Mouse (Mus musculus) liver, embryonic 18 days (tissue): ENCODE measurements around the gene Zfp189. TPM values are rescaled to one million over a fixed set of nuclear protein-coding genes. Genes with fewer than 3 reads are reported as not detected.

Experiments used
- polyA plus RNA-seq: library from polyadenylated mRNA; depleted of rRNA; stranded (reverse); fragments of >200 nt; gene quantifications from 2 replicates; pipeline ENCODE4 v1.2.3, GENCODE M21; 2012; rRNA removed

Gene Zfp189
- polyA plus RNA-seq: 1.7 and 1.8 TPM in 2 replicates

DNA sequence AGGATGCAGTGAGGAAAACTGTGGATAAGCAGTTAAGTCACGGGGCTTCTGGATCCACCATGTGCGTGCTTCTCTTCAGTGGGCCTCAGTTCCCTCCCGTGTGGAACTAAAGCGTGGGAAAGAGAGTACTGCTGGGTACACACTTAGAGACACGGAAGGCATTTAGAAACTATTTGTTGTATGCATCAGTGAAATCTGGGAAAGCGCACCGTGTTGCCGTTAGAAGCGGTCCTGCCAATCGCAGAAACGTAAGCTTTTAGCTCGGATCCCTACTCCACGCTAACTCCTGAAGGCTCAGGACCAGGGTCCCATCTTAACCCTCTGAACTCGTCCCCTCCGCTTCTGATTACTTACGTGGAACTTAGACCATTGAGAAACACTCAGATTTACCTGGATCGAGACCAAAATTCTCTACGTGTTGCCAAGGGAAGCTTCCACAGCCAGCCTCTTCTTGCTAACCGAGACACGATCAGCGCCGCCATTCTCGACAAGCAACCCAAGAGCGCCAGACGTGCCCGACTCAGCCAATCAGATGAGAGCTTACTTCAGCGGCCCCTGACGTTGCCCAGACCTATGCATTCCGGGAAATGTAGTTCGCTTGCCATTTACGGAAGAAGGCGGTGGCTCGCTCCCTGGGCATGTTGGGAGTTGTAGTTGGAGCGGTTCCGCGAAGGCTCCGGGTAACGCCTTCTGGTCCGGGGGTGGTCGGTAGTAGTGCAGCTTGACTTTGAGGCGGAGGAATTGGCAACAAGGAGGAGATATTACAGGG, at the start of gene Zfp189, which contains the start of gene Mrpl50:
Zfp189 (plus strand) TSS at position 605 of the 769 bp plus-strand sequence.
Mrpl50 (minus strand) TSS at position 522 of the 769 bp plus-strand sequence.

DNA sequence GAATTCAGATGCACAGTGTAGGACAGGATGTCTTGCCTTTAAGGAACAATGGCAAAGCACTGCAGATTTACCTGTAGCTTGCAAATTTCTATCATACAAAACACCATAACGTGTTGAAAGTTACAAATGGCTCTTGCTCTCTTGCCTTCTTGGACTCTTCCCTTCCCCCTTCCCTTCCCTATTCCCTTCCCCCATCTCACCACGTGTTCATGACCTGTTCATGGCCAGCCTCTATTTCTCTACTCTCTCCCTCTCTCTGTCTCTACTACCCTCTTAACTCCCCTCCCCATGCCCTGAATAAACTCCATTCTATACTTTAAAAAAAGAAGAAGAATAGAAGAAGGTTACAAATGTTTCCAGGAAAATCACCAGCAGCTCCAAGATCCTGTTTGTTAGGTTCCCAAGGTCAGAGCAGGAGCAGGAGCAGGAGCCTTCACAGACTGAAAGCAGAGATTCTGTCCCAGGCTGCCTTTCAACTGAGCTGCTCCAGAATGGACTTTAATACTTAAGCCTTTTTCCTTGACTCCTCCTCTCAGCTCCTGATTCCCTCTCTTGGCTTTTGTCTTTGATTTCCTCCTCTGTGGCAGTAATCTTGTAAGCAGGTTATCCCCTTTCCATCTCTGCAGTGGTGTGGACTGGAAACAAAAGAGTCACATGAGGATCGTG, 47.4 kb upstream of the Zfp189 start, which contains the start of gene Acnat1:
Acnat1 (minus strand) TSS at position 478 of the 666 bp plus-strand sequence.

DNA sequence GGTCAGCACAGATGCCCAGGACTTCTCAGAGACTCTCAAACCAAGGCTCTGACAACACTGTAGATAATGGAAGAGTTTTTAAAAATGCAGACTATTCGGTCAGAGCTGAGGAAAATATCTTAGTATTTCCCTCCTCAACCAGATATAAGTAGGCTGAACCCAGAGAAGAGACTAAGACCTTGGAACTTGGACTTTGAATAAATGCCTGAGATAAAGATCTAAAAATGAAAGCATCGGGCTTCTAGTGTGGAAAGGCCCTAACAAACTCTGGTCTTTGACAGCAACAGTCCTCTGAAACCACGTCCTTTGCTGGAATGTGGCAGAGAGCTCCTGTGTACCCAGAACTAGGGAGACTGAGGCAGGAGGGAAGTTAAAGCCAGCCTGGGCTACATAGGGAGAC, 14.6 kb upstream of the Zfp189 start, which contains the start of gene Baat:
Baat (minus strand) TSS at position 172 of the 400 bp plus-strand sequence.

DNA sequence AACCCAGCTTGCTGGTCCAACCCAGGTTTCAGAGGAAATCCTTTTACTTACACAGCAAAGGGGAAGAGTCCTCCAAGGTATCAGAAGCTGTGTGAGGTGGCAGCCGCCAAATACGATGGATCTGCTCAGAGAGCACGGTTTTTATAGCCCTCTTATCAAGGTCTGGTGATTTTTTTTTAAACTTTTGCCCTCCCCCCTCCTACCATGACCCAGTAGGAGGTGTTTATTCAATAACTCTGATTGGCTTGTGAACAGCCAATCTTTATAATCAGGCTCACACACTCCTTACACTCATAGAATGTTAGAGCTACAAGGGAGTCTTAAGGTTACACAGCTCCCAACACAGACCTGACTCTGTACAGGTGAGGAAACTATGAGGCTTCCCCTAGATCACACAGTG, 28.4 kb downstream of the Zfp189 start, which contains the start of gene Aldob:
Aldob (minus strand) TSS at position 164 of the 400 bp plus-strand sequence.

Other genes with a start within 250 kb of the Zfp189 start
- gene Acnat2, start 113.0 kb upstream of the Zfp189 start, polyA plus RNA-seq: 5.8 and 8.0 TPM in 2 replicates
- 8.8 and 10.5 TPM in 2 replicates for gene Acnat1, start 47.3 kb upstream of the Zfp189 start, polyA plus RNA-seq
- 6.3 and 11.9 TPM in 2 replicates for gene Baat, start 14.6 kb upstream of the Zfp189 start, polyA plus RNA-seq
- 28.9 and 29.5 TPM in 2 replicates for gene Mrpl50, start 83 bp upstream of the Zfp189 start, polyA plus RNA-seq
- 895 and 929 TPM in 2 replicates for gene Aldob, start 28.4 kb downstream of the Zfp189 start, polyA plus RNA-seq
- gene Tmem246, start 76.7 kb downstream of the Zfp189 start, polyA plus RNA-seq: 2.8 and 3.3 TPM in 2 replicates
- 11.6 and 13.4 TPM in 2 replicates for gene Rnf20, start 110.8 kb downstream of the Zfp189 start, polyA plus RNA-seq
- gene Ppp3r2, start 160.8 kb downstream of the Zfp189 start, polyA plus RNA-seq: not detected in 2 replicates